Mouse (Mus musculus) embryonic facial prominence, embryonic 12.5 days (tissue): ENCODE measurements at regions not wholly inside any gene's neighbourhood (a gene's known extent, or its start where the extent isn't known, plus 50 kb on each side); places are given as distances from the start of the nearest gene placed in this dataset.
A peak's percentile ranks its signal among the peaks of the same experiment; 100 is the strongest.

Experiments
- ATAC-seq: fragments of 200-750 bp; cut with Nextera tagmentation; 2 replicates; pipeline ENCODE4 v1.8.0; 2017; ENCODE audit not compliant: insufficient number of reproducible peaks, insufficient read depth, low FRiP score, low TSS enrichment
- H3K27ac ChIP-seq: fragments of 300-500 bp; sonication (generic); 2 replicates; pipeline ENCODE4 v1.5.1; 2016; ENCODE audit warnings: mild to moderate bottlenecking
- H3K27me3 ChIP-seq: fragments of 300-500 bp; sonication (generic); 2 replicates; pipeline ENCODE4 v1.6.1; 2016; ENCODE audit warnings: mild to moderate bottlenecking, moderate library complexity
- H3K36me3 ChIP-seq: fragments of 300-500 bp; sonication (generic); 2 replicates; pipeline ENCODE4 v1.6.1; 2016; ENCODE audit warnings: mild to moderate bottlenecking
- H3K4me1 ChIP-seq: fragments of 300-500 bp; sonication (generic); 2 replicates; pipeline ENCODE4 v1.6.1; 2016
- H3K4me2 ChIP-seq: fragments of 300-500 bp; sonication (generic); replicated peaks from 2 replicates; pipeline ENCODE4 v1.6.1; 2016; ENCODE audit warnings: mild to moderate bottlenecking, moderate library complexity
- H3K4me3 ChIP-seq: fragments of 300-500 bp; sonication (generic); 2 replicates; pipeline ENCODE4 v1.5.1; 2016; ENCODE audit warnings: mild to moderate bottlenecking
- H3K9ac ChIP-seq: fragments of 300-500 bp; sonication (generic); 2 replicates; pipeline ENCODE4 v1.6.1; 2016; ENCODE audit warnings: mild to moderate bottlenecking, moderate library complexity
- H3K9me3 ChIP-seq: fragments of 300-500 bp; sonication (generic); 2 replicates; pipeline ENCODE4 v1.6.1; 2016; ENCODE audit warnings: mild to moderate bottlenecking, moderate library complexity
- WGBS: fragments of 180-500 bp; shearing (Covaris S2); methylation state at CpG from one replicate; pipeline ENCODE4 v1.1.7; 2016; 5-methylcytosine and 5-hydroxymethylcytosine counted together

- no peak overlapping the region for H3K9ac ChIP-seq
- H3K4me2 ChIP-seq, result no peak overlapping the region
- H3K27ac ChIP-seq, result no peak overlapping the region
- H3K36me3 ChIP-seq, result no peaks in the 10 kb centered on the region
- ATAC-seq, result no peak
- H3K27me3 ChIP-seq, result no peaks in the 10 kb centered on the region
- H3K4me1 ChIP-seq, result peaks cover 4% of the 10 kb centered on the region; the same call in 1 of the 2 replicates
- 63% methylated on average over 2 of the region's 2 CpGs for WGBS
- no peak overlapping the region for H3K4me3 ChIP-seq
- no peaks in the 10 kb centered on the region for H3K9me3 ChIP-seq
Measured at GRCm38 (mm10) chr16:49529060-49529459, 170.0 kb upstream of the Ift57 start.

DNA sequence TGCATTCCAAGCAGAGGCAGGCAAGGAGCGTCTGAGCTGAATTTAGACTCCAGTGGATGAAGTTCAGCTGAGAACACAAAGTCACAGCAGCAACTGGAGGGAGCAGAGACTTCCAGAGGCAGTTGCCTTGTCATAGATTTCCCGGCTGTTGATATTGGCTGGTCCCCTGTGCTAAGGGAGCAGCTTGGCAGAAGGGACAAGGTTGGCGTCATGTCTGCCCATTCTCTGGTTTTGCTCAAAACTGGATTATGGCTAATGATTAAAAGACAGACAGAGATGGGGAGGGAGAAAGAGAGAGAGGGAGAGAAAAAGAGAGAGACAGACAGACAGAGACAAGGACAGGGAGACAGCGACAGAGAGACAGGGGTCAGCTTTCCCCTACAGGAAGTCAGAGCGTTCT is 169.0 kb upstream of the Ift57 start:
- no peak for ATAC-seq
- H3K9me3 ChIP-seq, result no peaks in the 10 kb centered on the region
- H3K36me3 ChIP-seq, result no peaks in the 10 kb centered on the region
- H3K4me2 ChIP-seq, result no peak overlapping the region
- no peak overlapping the region for H3K4me3 ChIP-seq
- no peak overlapping the region for H3K27ac ChIP-seq
- 83% methylated on average over 5 of the region's 5 CpGs for WGBS
- H3K9ac ChIP-seq, result no peak overlapping the region
- H3K27me3 ChIP-seq, result no peaks in the 10 kb centered on the region
- H3K4me1 ChIP-seq, result peaks cover 4% of the 10 kb centered on the region; the same call in 1 of the 2 replicates

DNA sequence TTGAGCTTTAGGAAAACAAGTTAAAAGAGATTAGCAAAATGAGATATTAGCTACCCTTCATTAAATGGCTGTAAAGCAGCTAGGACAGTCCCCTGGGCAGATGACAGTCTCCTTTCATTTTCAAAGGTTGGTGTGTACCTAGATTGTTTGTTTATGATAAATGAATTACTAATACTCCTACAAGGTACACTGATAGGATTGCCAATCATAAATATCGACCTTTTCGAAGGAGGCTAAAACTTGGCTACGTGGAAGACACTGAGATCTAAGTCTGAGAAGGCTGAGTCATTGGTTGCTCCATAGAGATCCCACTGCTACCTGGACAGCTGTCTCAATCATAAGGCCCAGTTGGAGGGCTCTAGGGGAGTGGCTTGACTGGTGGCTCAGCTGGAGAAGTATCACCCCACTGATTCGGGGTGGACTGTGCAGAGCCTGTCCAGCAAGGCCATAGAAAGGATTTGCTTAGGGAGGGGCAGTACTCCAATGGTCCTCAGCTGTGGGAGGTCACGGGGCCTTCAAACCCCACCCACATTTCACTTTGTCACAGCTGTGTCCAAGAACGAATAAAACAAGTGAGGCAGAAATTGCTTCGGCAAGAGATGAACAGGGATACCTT is 166.9 kb upstream of the Ift57 start:
- Histone ChIP-seq H3K9ac (no peak overlapping the region), H3K4me3 (no peak overlapping the region), H3K4me1 (peaks cover 4% of the 10 kb centered on the region; the same call in 1 of the 2 replicates), H3K4me2 (no peak overlapping the region), H3K27ac (no peak overlapping the region), H3K9me3 (no peaks in the 10 kb centered on the region), H3K36me3 (no peaks in the 10 kb centered on the region), H3K27me3 (no peaks in the 10 kb centered on the region)
- 0 out of 2 replicates have a peak, but pooled peaks have one; percentile 35 for ATAC-seq
- 84% methylated on average over 7 of the region's 7 CpGs for WGBS

GRCm38 (mm10) chr16:49533498-49533998 is 165.5 kb upstream of the Ift57 start:
- Histone ChIP-seq H3K27ac (no peak overlapping the region), H3K9me3 (no peaks in the 10 kb centered on the region), H3K4me3 (no peak overlapping the region), H3K4me2 (no peak overlapping the region), H3K27me3 (no peaks in the 10 kb centered on the region), H3K36me3 (no peaks in the 10 kb centered on the region), H3K9ac (no peak overlapping the region), H3K4me1 (peaks cover 4% of the 10 kb centered on the region; the same call in 1 of the 2 replicates)
- ATAC-seq, result no peak
- 40% methylated on average over 4 of the region's 4 CpGs for WGBS

DNA sequence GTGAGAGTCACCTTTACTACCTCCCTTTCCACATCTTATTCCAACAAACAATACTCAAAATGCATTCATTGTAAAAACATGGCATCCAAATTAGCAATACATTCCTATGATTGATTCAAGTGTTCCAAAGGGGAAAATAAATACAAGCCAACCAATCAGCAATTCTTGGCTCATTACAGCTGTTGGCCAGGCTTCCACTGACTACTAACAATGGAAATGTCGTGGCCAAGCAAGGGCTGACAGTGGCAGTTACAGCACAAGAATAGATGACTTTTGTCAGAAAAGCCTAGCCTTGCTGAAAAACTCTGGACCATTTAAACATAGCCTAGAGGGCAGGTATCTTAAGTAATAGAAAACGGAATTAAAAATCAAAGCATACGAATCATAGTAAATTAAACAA is 148.8 kb upstream of the Ift57 start:
- Histone ChIP-seq H3K4me3 (no peak overlapping the region), H3K9me3 (no peaks in the 10 kb centered on the region), H3K36me3 (no peaks in the 10 kb centered on the region), H3K4me1 (no peaks in the 10 kb centered on the region), H3K27ac (no peak overlapping the region), H3K4me2 (no peak overlapping the region), H3K27me3 (no peaks in the 10 kb centered on the region), H3K9ac (no peak overlapping the region)
- no peak for ATAC-seq
- WGBS, result 65% methylated on average over 3 of the region's 3 CpGs

GRCm38 (mm10) chr16:49570031-49570430 is 129.0 kb upstream of the Ift57 start:
- Histone ChIP-seq H3K27ac (no peak overlapping the region), H3K9ac (no peak overlapping the region), H3K4me1 (no peaks in the 10 kb centered on the region), H3K27me3 (no peaks in the 10 kb centered on the region), H3K4me3 (no peak overlapping the region), H3K4me2 (no peak overlapping the region), H3K36me3 (no peaks in the 10 kb centered on the region), H3K9me3 (no peaks in the 10 kb centered on the region)
- ATAC-seq, result no peak
- 79% methylated on average over 2 of the region's 2 CpGs for WGBS

GRCm38 (mm10) chr16:49572485-49573170 is 126.4 kb upstream of the Ift57 start:
- no peak for ATAC-seq
- WGBS, result 79% methylated on average over 12 of the region's 12 CpGs
- Histone ChIP-seq H3K9ac (no peak overlapping the region), H3K27ac (no peak overlapping the region), H3K4me2 (no peak overlapping the region), H3K4me1 (no peaks in the 10 kb centered on the region), H3K9me3 (no peaks in the 10 kb centered on the region), H3K4me3 (no peak overlapping the region), H3K27me3 (no peaks in the 10 kb centered on the region), H3K36me3 (no peaks in the 10 kb centered on the region)

DNA sequence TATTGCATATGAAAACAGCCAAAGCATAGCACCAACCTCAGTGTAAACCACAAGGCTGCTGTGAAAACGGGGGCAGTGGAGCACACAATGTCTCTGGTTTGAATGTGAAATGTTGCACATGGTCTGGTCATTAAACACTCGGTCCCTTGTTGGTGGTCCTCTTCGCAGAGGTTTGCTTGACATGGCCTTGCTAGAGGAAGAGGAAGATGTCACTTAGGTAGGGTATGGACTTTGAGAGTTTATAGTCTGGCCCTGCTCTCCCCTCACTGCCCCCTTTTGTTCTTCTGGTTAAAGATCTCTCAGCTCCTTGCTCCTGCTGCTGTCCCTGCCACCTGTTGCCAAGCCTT is 125.9 kb upstream of the Ift57 start:
- Histone ChIP-seq H3K27ac (no peak overlapping the region), H3K4me2 (no peak overlapping the region), H3K36me3 (no peaks in the 10 kb centered on the region), H3K9ac (no peak overlapping the region), H3K9me3 (no peaks in the 10 kb centered on the region), H3K4me3 (no peak overlapping the region), H3K4me1 (no peaks in the 10 kb centered on the region), H3K27me3 (no peaks in the 10 kb centered on the region)
- no peak for ATAC-seq
- 75% methylated on average over 3 of the region's 3 CpGs for WGBS

DNA sequence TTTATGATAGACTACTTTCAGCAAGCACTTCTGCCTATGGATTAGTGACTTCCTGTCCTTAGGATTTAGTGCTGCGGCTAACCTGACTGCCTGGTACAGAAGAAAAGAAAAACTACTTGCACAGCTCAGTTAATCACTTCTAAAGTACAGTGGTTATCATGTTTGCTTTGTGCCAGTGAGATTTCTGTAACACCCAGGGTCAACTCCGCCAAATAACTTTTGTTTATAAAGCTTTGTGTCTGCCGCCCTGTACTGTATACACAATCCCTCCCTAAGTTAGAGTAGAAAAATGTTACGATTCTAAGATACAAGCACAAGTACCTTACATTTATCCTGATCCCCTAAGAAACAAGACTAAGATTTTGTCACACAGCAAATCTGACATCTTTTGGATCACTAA is 120.1 kb upstream of the Ift57 start:
- Histone ChIP-seq H3K9ac (no peak overlapping the region), H3K4me1 (no peaks in the 10 kb centered on the region), H3K4me3 (no peak overlapping the region), H3K9me3 (no peaks in the 10 kb centered on the region), H3K27ac (no peak overlapping the region), H3K4me2 (no peak overlapping the region), H3K36me3 (no peaks in the 10 kb centered on the region), H3K27me3 (no peaks in the 10 kb centered on the region)
- 81% methylated on average over 4 of the region's 4 CpGs for WGBS
- ATAC-seq, result no peak

DNA sequence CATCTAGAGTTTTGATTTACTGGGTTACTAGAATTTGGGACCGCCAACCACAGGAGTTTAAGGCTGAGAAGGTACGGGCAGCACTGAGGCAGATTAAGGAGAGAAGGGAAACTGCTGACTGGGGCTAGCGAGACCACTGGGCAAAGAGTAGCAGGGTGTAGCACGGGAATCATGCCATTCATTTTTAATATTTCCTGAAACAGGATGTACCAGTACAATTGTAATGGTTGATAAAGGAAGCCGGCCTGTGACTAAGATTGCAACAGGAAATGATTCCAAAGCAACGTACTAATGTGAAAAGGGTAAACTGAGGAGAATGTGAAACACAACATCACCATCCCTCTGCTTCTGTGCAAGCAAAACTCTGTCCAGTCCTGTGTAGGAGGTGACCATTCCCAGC is 118.3 kb upstream of the Ift57 start:
- Histone ChIP-seq H3K4me2 (no peak overlapping the region), H3K27ac (no peak overlapping the region), H3K9me3 (no peaks in the 10 kb centered on the region), H3K36me3 (no peaks in the 10 kb centered on the region), H3K9ac (no peak overlapping the region), H3K4me1 (no peaks in the 10 kb centered on the region), H3K4me3 (no peak overlapping the region), H3K27me3 (no peaks in the 10 kb centered on the region)
- ATAC-seq, result no peak
- WGBS, result 92% methylated on average over 6 of the region's 6 CpGs

GRCm38 (mm10) chr16:49606500-49606899 is 92.5 kb upstream of the Ift57 start:
- 83% methylated on average over 2 of the region's 2 CpGs for WGBS
- no peak overlapping the region for H3K4me2 ChIP-seq
- no peak for ATAC-seq
- H3K27me3 ChIP-seq, result no peaks in the 10 kb centered on the region
- no peaks in the 10 kb centered on the region for H3K9me3 ChIP-seq
- H3K9ac ChIP-seq, result no peak overlapping the region
- H3K27ac ChIP-seq, result no peak overlapping the region
- H3K4me1 ChIP-seq, result no peaks in the 10 kb centered on the region
- H3K36me3 ChIP-seq, result no peaks in the 10 kb centered on the region
- H3K4me3 ChIP-seq, result no peak overlapping the region

DNA sequence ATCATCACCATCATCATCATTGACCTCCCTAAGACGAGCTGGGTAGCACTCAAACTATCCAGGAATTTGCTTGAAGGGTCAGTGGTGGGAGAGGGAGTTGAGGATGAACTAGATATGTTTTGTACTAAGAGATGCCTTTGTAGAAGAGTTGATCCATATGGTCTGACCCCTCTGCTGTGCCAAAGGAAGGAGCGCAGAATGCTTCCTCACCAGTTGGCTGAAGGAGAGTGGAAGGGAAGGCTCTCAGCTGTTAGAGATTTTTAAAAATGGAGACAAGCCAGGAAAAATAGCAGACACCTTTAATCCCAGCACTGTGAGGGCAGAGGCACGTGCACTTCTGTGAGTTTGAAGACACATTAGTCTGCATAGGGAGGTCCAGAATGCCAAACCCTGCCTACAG is 84.2 kb upstream of the Ift57 start:
- Histone ChIP-seq H3K36me3 (no peaks in the 10 kb centered on the region), H3K27me3 (no peaks in the 10 kb centered on the region), H3K9ac (no peak overlapping the region), H3K4me1 (no peaks in the 10 kb centered on the region), H3K4me2 (no peak overlapping the region), H3K9me3 (no peaks in the 10 kb centered on the region), H3K27ac (no peak overlapping the region), H3K4me3 (no peak overlapping the region)
- WGBS, result 83% methylated on average over 3 of the region's 3 CpGs
- ATAC-seq, result no peak
